Mouse (Mus musculus) T-helper 1 cell (primary cell): ENCODE results near the gene Icam5.

Experiments used
- in situ Hi-C: fragments of 300-600 bp; cut with MboI, MseI; formaldehyde crosslinking; loops from one replicate; pipeline ENCODE4 v1.15.1; 2025; ENCODE audit warnings: high pct_unique_total_duplicates

The Icam5 gene

GRCm38 (mm10) chr9:21012368-21012767 is 19.5 kb upstream of the Icam5 start:
- in situ Hi-C loops = no loop called here

GRCm38 (mm10) chr9:21014691-21015570 is 16.9 kb upstream of the Icam5 start:
- in situ Hi-C loops = no loop called here

GRCm38 (mm10) chr9:21015571-21016130 is 16.2 kb upstream of the Icam5 start, which contains the start of gene Icam1:
TSS of gene Icam1 (plus strand) at chr9:21015985.
- in situ Hi-C loops = no loop called here

GRCm38 (mm10) chr9:21016331-21017176 is 15.3 kb upstream of the Icam5 start:
- in situ Hi-C loops = no loop called here

GRCm38 (mm10) chr9:21017177-21017575 is 14.7 kb upstream of the Icam5 start:
- in situ Hi-C loops = no loop called here

GRCm38 (mm10) chr9:21018600-21018999 is 13.3 kb upstream of the Icam5 start:
- in situ Hi-C loops = no loop called here

GRCm38 (mm10) chr9:21021363-21021762 is 10.5 kb upstream of the Icam5 start:
- in situ Hi-C loops = no loop called here

- in situ Hi-C loops = no loop called here
Observed at GRCm38 (mm10) chr9:21022288-21022687, 9.6 kb upstream of the Icam5 start.

GRCm38 (mm10) chr9:21022726-21023125 is 9.1 kb upstream of the Icam5 start:
- in situ Hi-C loops = no loop called here

- in situ Hi-C loops = no loop called here
Observed at GRCm38 (mm10) chr9:21025258-21025810, 6.5 kb upstream of the Icam5 start.

- in situ Hi-C loops = no loop called here
Observed at GRCm38 (mm10) chr9:21026849-21027248, 5.0 kb upstream of the Icam5 start.

GRCm38 (mm10) chr9:21027774-21028290 is 4.0 kb upstream of the Icam5 start:
- in situ Hi-C loops = no loop called here

GRCm38 (mm10) chr9:21028560-21029110 is 3.2 kb upstream of the Icam5 start:
- in situ Hi-C loops = no loop called here

GRCm38 (mm10) chr9:21029291-21030054 is 2.4 kb upstream of the Icam5 start, which contains the start of gene Icam4:
TSS of gene Icam4 (plus strand) at chr9:21029373.
- in situ Hi-C loops = no loop called here

- in situ Hi-C loops = no loop called here
Observed at GRCm38 (mm10) chr9:21030055-21030600, 1.7 kb upstream of the Icam5 start.

- in situ Hi-C loops = no loop called here
Observed at GRCm38 (mm10) chr9:21030781-21031250, 1.1 kb upstream of the Icam5 start.

- in situ Hi-C loops = no loop called here
Observed at GRCm38 (mm10) chr9:21031251-21031895, 500 bp upstream of the Icam5 start.

- in situ Hi-C loops = no loop called here
Observed at GRCm38 (mm10) chr9:21032491-21032890, 618 bp downstream of the Icam5 start.

- in situ Hi-C loops = no loop called here
Observed at GRCm38 (mm10) chr9:21033136-21033535, 1.3 kb downstream of the Icam5 start.
